Mouse (Mus musculus): ENCODE data around the gene Dynlt1c.
"Not testable (repeated sequence)": the region's sequence is repeated elsewhere in the genome, so short reads cannot be mapped to it uniquely, and the experiment has no call there.

Gene Dynlt1c

GRCm38 (mm10) chr17:6619271-6619670, 17.8 kb downstream of the Dynlt1c start:
- not testable (repeated sequence) for DNase-seq (ENCODE audit: low spot score in 2 of 2)

GRCm38 (mm10) chr17:6620035-6620434, 18.6 kb downstream of the Dynlt1c start:
- not testable (repeated sequence) for DNase-seq (ENCODE audit: low spot score in 2 of 2)

- not testable (repeated sequence) for DNase-seq (ENCODE audit: low spot score in 2 of 2)
Measured at GRCm38 (mm10) chr17:6620730-6621451, 19.4 kb downstream of the Dynlt1c start.

GRCm38 (mm10) chr17:6621976-6622375, 20.5 kb downstream of the Dynlt1c start:
- DNase-seq (ENCODE audit: low spot score in 2 of 2), result not testable (repeated sequence)

- not testable (repeated sequence) for DNase-seq (ENCODE audit: low spot score in 2 of 2)
Measured at GRCm38 (mm10) chr17:6624926-6625558, 23.6 kb downstream of the Dynlt1c start.

- not testable (repeated sequence) for DNase-seq (ENCODE audit: low spot score in 2 of 2)
Measured at GRCm38 (mm10) chr17:6630398-6630797, 28.9 kb downstream of the Dynlt1c start.

GRCm38 (mm10) chr17:6632850-6633249, 31.4 kb downstream of the Dynlt1c start:
- not testable (repeated sequence) for DNase-seq (ENCODE audit: low spot score in 2 of 2)

GRCm38 (mm10) chr17:6635781-6636180, 34.3 kb downstream of the Dynlt1c start:
- DNase-seq (ENCODE audit: low spot score in 2 of 2), result not testable (repeated sequence)

- no peak for DNase-seq (ENCODE audit: low spot score in 2 of 2)
Measured at GRCm38 (mm10) chr17:6636861-6637260, 35.4 kb downstream of the Dynlt1c start.

GRCm38 (mm10) chr17:6637434-6637833, 36.0 kb downstream of the Dynlt1c start:
- not testable (repeated sequence) for DNase-seq (ENCODE audit: low spot score in 2 of 2)

GRCm38 (mm10) chr17:6638444-6638843, 37.0 kb downstream of the Dynlt1c start:
- DNase-seq (ENCODE audit: low spot score in 2 of 2), result not testable (repeated sequence)

- DNase-seq (ENCODE audit: low spot score in 2 of 2), result not testable (repeated sequence)
Measured at GRCm38 (mm10) chr17:6639486-6639885, 38.0 kb downstream of the Dynlt1c start.

- not testable (repeated sequence) for DNase-seq (ENCODE audit: low spot score in 2 of 2)
Measured at GRCm38 (mm10) chr17:6640044-6640637, 38.7 kb downstream of the Dynlt1c start.

- DNase-seq (ENCODE audit: low spot score in 2 of 2), result not testable (repeated sequence)
Measured at GRCm38 (mm10) chr17:6640771-6641429, 39.4 kb downstream of the Dynlt1c start.

- DNase-seq (ENCODE audit: low spot score in 2 of 2), result not testable (repeated sequence)
Measured at GRCm38 (mm10) chr17:6644210-6644609, 42.7 kb downstream of the Dynlt1c start.

- DNase-seq (ENCODE audit: low spot score in 2 of 2), result not testable (repeated sequence)
Measured at GRCm38 (mm10) chr17:6644673-6645072, 43.2 kb downstream of the Dynlt1c start.

- DNase-seq (ENCODE audit: low spot score in 2 of 2), result not testable (repeated sequence)
Measured at GRCm38 (mm10) chr17:6645668-6646067, 44.2 kb downstream of the Dynlt1c start.

GRCm38 (mm10) chr17:6646841-6647240, 45.4 kb downstream of the Dynlt1c start:
- DNase-seq (ENCODE audit: low spot score in 2 of 2), result not testable (repeated sequence)

- not testable (repeated sequence) for DNase-seq (ENCODE audit: low spot score in 2 of 2)
Measured at GRCm38 (mm10) chr17:6647452-6647851, 46.0 kb downstream of the Dynlt1c start.

GRCm38 (mm10) chr17:6650904-6651565, 49.6 kb downstream of the Dynlt1c start:
- DNase-seq (ENCODE audit: low spot score in 2 of 2), result not testable (repeated sequence)

GRCm38 (mm10) chr17:6653341-6653946, 52.0 kb downstream of the Dynlt1c start:
- DNase-seq (ENCODE audit: low spot score in 2 of 2), result not testable (repeated sequence)
